Mouse (Mus musculus) embryonic facial prominence, embryonic 11.5 days (tissue): ENCODE measurements around the gene Nlrp9c. TPM values are rescaled to one million over a fixed set of nuclear protein-coding genes. Genes with fewer than 3 reads are reported as not detected.
"Not testable (repeated sequence)": the region's sequence is repeated elsewhere in the genome, so short reads cannot be mapped to it uniquely, and the experiment has no call there.

Experiments used
- ATAC-seq: fragments of 200-750 bp; cut with Nextera tagmentation; replicated peaks from 2 replicates; pipeline ENCODE4 v1.8.0; 2017; ENCODE audit warnings: low read depth; ENCODE audit not compliant: insufficient number of reproducible peaks, low FRiP score, low TSS enrichment
- DNase-seq: peaks from one replicate; pipeline ENCODE4 v3.0.0-alpha.2; 2015; ENCODE audit warnings: low spot score
- H3K27ac ChIP-seq: fragments of 300-500 bp; sonication (generic); replicated peaks from 2 replicates; pipeline ENCODE4 v1.5.1; 2014; ENCODE audit warnings: mild to moderate bottlenecking, low read depth, low read length, control low read depth
- H3K27me3 ChIP-seq: fragments of 300-500 bp; sonication (generic); 2 replicates; pipeline ENCODE4 v1.6.1; 2014; ENCODE audit warnings: mild to moderate bottlenecking, low read length, moderate library complexity, mixed read lengths; ENCODE audit not compliant: control insufficient read depth, insufficient read depth
- H3K36me3 ChIP-seq: fragments of 300-500 bp; sonication (generic); replicated peaks from 2 replicates; pipeline ENCODE4 v1.6.1; 2014; ENCODE audit warnings: low read depth, mild to moderate bottlenecking, low read length, moderate library complexity, mixed read lengths; ENCODE audit not compliant: control insufficient read depth, insufficient read depth
- H3K4me1 ChIP-seq: fragments of 300-500 bp; sonication (generic); 2 replicates; pipeline ENCODE4 v1.6.1; 2014; ENCODE audit warnings: low read length, mixed read lengths; ENCODE audit not compliant: control insufficient read depth, insufficient read depth
- H3K4me2 ChIP-seq: fragments of 300-500 bp; sonication (generic); 2 replicates; pipeline ENCODE4 v1.6.1; 2014; ENCODE audit warnings: low read depth, mild to moderate bottlenecking, control low read depth, low read length, moderate library complexity
- H3K4me3 ChIP-seq: fragments of 300-500 bp; sonication (generic); 2 replicates; pipeline ENCODE4 v1.5.1; 2014; ENCODE audit warnings: low read depth, low read length, control low read depth
- H3K9ac ChIP-seq: fragments of 300-500 bp; sonication (generic); replicated peaks from 2 replicates; pipeline ENCODE4 v1.6.1; 2014; ENCODE audit warnings: mild to moderate bottlenecking, control low read depth, low read length
- H3K9me3 ChIP-seq: fragments of 300-500 bp; sonication (generic); replicated peaks from 2 replicates; pipeline ENCODE4 v1.6.1; 2016; ENCODE audit warnings: mild to moderate bottlenecking, low read length, inconsistent platforms, mixed read lengths; ENCODE audit not compliant: control insufficient read depth
- WGBS: fragments of 180-500 bp; shearing (Covaris S2); extraction: QIAGEN DNeasy Blood & Tissue Kit; methylation state at CpG from one replicate; pipeline ENCODE4 v1.1.7; 2014; 5-methylcytosine and 5-hydroxymethylcytosine counted together
- polyA plus RNA-seq: library from polyadenylated mRNA; unstranded; fragments of >200 nt; fragmentation: Nextera tagmentation; extraction: Ambion mirVana; gene quantifications from 2 replicates; pipeline ENCODE4 v1.2.1, GENCODE M21; 2014

Gene Nlrp9c
- polyA plus RNA-seq, 1 experiment from 2014 or later = not detected

- 78% methylated on average over 2 of the region's 3 CpGs for WGBS
- H3K27ac ChIP-seq, ATAC-seq, H3K4me3 ChIP-seq, DNase-seq, H3K27me3 ChIP-seq, H3K9me3 ChIP-seq, H3K4me2 ChIP-seq, H3K4me1 ChIP-seq, H3K36me3 ChIP-seq, H3K9ac ChIP-seq: not testable (repeated sequence)
Observed at GRCm38 (mm10) chr7:26352258-26352657, 51.2 kb downstream of the Nlrp9c start.

GRCm38 (mm10) chr7:26350177-26350576, 53.3 kb downstream of the Nlrp9c start:
- H3K4me1 ChIP-seq, DNase-seq, H3K9ac ChIP-seq, H3K4me3 ChIP-seq, H3K9me3 ChIP-seq, H3K27ac ChIP-seq, H3K36me3 ChIP-seq, H3K4me2 ChIP-seq, H3K27me3 ChIP-seq, ATAC-seq: not testable (repeated sequence)

- ATAC-seq, H3K4me3 ChIP-seq, H3K36me3 ChIP-seq, H3K27ac ChIP-seq, H3K9me3 ChIP-seq, H3K9ac ChIP-seq, DNase-seq, H3K4me2 ChIP-seq, H3K27me3 ChIP-seq, H3K4me1 ChIP-seq: not testable (repeated sequence)
- 64% methylated on average over 3 of the region's 3 CpGs for WGBS
Observed at GRCm38 (mm10) chr7:26320361-26320760, 83.1 kb downstream of the Nlrp9c start.

GRCm38 (mm10) chr7:26315809-26316208, 87.7 kb downstream of the Nlrp9c start:
- H3K4me3 ChIP-seq, H3K27ac ChIP-seq, H3K4me2 ChIP-seq, ATAC-seq, H3K9me3 ChIP-seq, H3K9ac ChIP-seq, H3K4me1 ChIP-seq, DNase-seq, H3K36me3 ChIP-seq, H3K27me3 ChIP-seq: not testable (repeated sequence)
- 90% methylated on average over 4 of the region's 4 CpGs for WGBS

- DNase-seq, ATAC-seq: not testable (repeated sequence)
- WGBS = 77% methylated on average over 2 of the region's 2 CpGs
Observed at GRCm38 (mm10) chr7:26315194-26315593, 88.3 kb downstream of the Nlrp9c start.

GRCm38 (mm10) chr7:26311786-26312185, 91.7 kb downstream of the Nlrp9c start:
- not testable (repeated sequence) for H3K27me3 ChIP-seq, H3K4me2 ChIP-seq, DNase-seq, H3K9me3 ChIP-seq, H3K9ac ChIP-seq, H3K4me3 ChIP-seq, H3K4me1 ChIP-seq, H3K36me3 ChIP-seq, ATAC-seq, H3K27ac ChIP-seq
- 85% methylated on average over 4 of the region's 4 CpGs for WGBS

More at GRCm38 (mm10) chr7:26315194-26315593, 88.3 kb downstream of the Nlrp9c start:
- not testable (repeated sequence) for H3K36me3 ChIP-seq, H3K4me3 ChIP-seq, H3K9ac ChIP-seq, H3K9me3 ChIP-seq, H3K4me2 ChIP-seq, H3K27me3 ChIP-seq, H3K27ac ChIP-seq, H3K4me1 ChIP-seq

GRCm38 (mm10) chr7:26306926-26307325, 96.6 kb downstream of the Nlrp9c start, which contains the start of gene Cyp2a4:
Gene Cyp2a4 (plus strand): TSS chr7:26307169.
- not testable (repeated sequence) for H3K36me3 ChIP-seq, H3K9me3 ChIP-seq, H3K4me1 ChIP-seq, DNase-seq, ATAC-seq, H3K9ac ChIP-seq, H3K4me3 ChIP-seq, H3K4me2 ChIP-seq, H3K27me3 ChIP-seq, H3K27ac ChIP-seq
- 77% methylated on average over 2 of the region's 2 CpGs for WGBS

- WGBS = 79% methylated on average over 8 of the region's 8 CpGs
- not testable (repeated sequence) for H3K4me2 ChIP-seq, H3K9ac ChIP-seq, H3K27ac ChIP-seq, H3K4me1 ChIP-seq, H3K9me3 ChIP-seq, ATAC-seq, H3K36me3 ChIP-seq, H3K27me3 ChIP-seq, H3K4me3 ChIP-seq, DNase-seq
Observed at GRCm38 (mm10) chr7:26303429-26304166, 99.9 kb downstream of the Nlrp9c start.
